Mouse (Mus musculus) right cerebral cortex, postnatal 10 days (tissue): Measurements from ENCODE around the gene Cpa4.

ENCODE experiments used
- DNase-seq, 2 experiments: peaks; one replicate each; pipeline ENCODE4 v3.0.0; 2021; ENCODE audit warnings: low spot score in 2 of 2

Gene Cpa4

GRCm38 (mm10) chr6:30628152-30628551, 60.0 kb downstream of the Cpa4 start:
- DNase-seq: peak; percentile 47 to 58

GRCm38 (mm10) chr6:30629989-30630388, 61.8 kb downstream of the Cpa4 start:
- DNase-seq: no peak

GRCm38 (mm10) chr6:30635361-30635862, 67.2 kb downstream of the Cpa4 start:
- DNase-seq: no peak

- no peak for DNase-seq
Observed at GRCm38 (mm10) chr6:30636186-30636842, 68.1 kb downstream of the Cpa4 start.

- no peak for DNase-seq
Observed at GRCm38 (mm10) chr6:30638674-30639268, 70.6 kb downstream of the Cpa4 start, which contains the start of gene Cpa1. TSS of gene Cpa1 (plus strand) at chr6:30639218.
